Mouse (Mus musculus) heart, postnatal 25 days (tissue): ENCODE measurements around the gene Rgr. TPM values are rescaled to one million over a fixed set of nuclear protein-coding genes. Genes with fewer than 3 reads are reported as not detected.

Experiments used
- DNase-seq: peaks from one replicate; pipeline ENCODE4 v3.0.0; 2022; ENCODE audit warnings: low spot score
- intact Hi-C: fragments of 180-260 bp; cut with DNase I; formaldehyde crosslinking; loops from one replicate; pipeline ENCODE4 v1.15.1; 2025
- total RNA-seq, 2 experiments: library from RNA; stranded (reverse); gene quantifications; 2 replicates each; pipeline ENCODE4 v1.2.3; 2021

Rgr gene
- total RNA-seq: not detected

DNA sequence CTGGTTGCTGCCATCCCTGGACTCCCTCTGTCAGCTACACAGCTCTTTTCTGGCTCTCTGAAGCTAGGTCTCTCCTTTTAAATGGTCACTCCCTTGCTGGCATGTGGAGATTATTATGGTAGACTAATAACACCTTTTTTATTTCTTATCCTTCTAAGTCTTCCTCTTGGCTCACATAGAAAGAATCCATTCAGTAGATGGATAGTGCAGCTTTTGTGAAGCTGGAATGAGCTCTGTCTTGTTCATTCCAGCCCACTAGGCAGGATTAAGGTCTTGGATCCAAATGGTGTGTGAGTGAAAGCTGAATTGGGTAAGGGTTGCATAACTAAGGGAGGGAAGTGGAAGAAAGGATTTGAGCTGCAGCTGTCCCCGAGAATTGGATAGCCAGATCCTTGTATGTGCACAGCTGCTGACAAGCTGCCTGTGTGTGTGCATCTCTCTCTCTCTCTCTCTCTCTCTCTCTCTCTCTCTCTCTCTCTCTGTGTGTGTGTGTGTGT is at the start of gene Rgr:
Gene Rgr (minus strand): TSS at position 51 of the 497 bp plus-strand sequence.
- no peak for DNase-seq
- intact Hi-C loops: no loop called here

DNA sequence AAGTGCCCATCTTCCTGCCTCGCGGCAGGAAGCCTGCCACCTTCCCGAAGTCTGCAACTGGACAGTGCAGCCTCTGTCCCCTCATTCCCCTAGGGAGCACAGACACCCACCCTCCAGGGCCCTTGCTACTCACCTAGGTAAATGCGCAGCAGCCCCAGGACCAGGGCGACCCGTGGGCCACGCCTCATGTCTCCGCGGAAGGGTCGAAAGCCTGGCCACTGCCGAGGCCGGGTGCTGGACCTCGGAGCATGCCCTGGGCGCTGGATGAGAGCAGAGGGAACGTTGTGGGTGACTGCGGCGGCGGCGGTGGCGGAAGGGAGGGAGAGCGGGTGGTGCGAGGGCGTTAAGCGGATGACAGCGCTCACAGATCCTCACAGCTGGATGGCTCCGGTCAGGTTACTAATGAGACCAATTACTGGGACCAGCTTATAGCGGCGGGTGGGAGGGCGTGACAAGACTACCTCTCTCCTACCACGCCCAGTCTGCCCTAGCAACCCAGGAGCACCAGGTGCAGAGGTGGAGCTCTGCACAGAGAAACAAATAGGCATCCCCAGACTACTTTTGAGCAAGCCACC is 49.3 kb upstream of the Rgr start, which contains the start of gene Cdhr1:
Gene Cdhr1 (minus strand): TSS at position 392 of the 575 bp plus-strand sequence.
- DNase-seq: no peak
- intact Hi-C loops: no loop called here

DNA sequence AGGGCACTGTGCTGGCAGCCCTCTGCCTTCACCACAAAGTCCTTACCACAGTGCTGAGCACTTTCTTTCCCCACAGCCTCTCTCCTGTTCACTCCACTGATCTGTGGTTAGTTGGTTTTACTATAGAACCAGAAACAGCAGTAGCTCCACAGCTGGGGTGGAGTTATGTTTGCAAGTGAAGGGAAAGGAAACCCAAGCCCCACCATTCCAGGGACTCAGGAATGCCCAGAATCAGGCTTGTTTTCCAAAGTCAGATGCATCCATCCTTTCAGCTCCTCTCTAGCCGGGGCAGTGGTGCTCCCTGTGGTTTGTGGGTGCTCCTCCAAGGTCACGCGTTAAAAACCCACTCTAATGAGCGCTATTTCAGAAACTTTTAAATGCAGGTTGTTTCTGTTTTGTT is 46.8 kb upstream of the Rgr start:
- intact Hi-C loops: no loop called here
- no peak for DNase-seq

DNA sequence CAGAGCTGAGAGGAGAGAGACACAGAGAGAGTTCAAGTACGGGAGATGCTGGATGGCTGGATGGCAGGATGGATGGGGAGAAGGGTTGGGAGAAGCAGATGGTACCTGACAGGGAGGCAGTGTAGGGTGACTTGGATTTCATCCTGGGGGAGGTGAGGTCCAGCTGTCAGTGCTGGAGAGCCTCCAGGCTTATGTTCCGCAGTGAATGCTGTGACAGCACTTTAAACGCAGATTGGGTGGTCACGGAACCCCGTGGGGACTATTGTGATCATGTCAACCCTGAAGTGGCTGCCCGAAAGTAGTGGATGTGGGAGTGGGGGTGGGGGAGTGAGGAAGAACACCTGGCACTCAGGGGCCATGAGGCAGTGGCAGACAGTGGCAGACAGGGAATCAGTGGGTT is 45.7 kb upstream of the Rgr start:
- intact Hi-C loops: no loop called here

DNA sequence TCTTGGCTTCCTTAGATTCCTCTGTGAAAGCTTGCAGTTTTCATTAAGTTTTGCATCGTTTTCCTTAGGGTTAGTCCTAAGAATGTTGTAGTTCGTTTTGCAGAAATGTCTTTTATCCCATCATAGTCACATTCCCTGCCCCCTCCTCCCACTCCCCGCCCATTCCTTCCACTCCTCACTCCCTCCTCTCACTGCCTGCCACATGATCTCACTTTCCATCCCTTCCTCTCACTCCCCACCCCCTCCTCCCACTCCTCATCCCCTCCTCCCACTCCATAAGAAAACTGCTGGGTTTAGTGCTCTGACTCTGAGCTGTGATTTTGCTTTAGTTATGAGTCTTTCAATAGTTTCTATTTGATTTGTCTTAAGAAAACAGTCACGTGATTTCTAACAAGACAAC is 35.0 kb upstream of the Rgr start:
- no peak for DNase-seq
- intact Hi-C loops: no loop called here

More for the DNA sequence above, 45.7 kb upstream of the Rgr start:
- DNase-seq: no peak

DNA sequence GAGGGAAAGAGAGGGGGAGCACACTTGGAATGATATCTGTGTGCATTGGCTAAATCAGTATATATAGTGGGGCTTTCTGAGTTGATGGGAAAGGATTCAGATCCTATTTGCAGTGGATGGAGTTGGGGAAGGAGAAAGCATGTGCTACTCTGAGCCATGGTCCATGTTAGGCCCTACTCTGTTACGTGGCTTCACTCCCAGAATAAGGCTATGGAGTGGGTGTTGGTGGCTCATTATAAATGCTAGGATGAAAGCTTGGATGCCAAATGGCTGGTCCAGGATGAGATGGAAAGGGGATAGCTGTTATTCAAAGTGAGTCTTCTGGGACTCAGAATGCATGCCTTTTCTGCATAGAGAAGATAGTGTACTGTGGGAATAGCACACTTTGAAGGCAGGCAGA is 32.0 kb upstream of the Rgr start:
- no peak for DNase-seq
- intact Hi-C loops: no loop called here

DNA sequence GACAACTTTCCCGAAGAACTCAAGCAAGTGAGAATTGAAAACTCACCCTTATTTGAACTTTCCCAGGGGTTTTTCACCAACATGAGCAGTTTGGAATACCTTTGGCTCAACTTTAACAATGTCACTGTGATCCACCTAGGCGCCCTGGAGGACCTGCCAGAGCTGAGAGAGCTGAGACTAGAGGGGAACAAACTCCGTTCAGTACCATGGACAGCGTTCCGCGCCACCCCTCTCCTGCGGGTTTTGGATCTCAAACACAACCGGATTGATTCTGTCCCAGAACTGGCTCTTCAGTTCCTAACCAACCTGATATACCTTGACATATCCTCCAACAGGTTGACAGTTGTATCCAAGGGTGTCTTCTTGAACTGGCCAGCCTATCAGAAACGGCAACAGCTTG is 19.8 kb upstream of the Rgr start:
- no peak for DNase-seq
- intact Hi-C loops: no loop called here

DNA sequence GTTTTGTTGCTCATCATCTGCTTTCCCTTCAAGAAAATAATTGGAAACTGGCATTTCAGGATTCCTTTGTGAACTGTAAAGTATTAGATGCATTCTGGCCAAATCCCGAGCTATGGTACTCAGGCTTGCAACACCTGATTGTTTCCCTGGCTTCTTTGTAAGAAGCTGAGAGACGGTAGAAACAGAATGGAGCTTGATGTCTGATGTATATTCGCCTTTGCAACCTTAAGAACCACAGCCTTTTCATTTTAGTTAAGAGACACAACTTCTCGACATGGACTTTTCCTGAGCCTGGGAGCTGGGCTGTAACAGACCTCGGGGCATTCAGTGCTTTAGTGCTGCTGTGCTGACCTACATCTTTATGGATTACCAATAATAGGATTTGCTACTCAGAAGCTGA is 18.9 kb upstream of the Rgr start, which contains the start of gene Lrit2:
Gene Lrit2 (plus strand): TSS at position 301 of the 400 bp plus-strand sequence.
- no peak for DNase-seq
- intact Hi-C loops: no loop called here

DNA sequence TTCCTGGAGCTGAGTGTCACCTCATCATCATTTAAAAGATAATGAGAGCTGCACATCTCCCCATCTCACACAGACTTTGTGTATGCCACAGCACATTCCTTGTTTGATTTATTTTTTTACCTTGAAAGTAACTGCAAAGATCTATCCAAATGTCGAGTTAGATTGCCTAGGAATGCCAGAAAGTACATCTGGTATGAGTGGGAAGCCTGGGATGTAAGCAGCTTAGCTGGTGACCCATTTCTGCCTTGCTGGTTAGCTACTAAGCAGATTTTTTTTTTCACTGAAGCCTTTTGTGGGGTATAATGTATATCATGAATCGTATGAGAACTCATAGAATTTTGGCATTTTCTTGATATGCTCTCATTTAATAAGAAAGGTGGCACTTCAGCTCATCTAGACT is 17.9 kb upstream of the Rgr start:
- DNase-seq: no peak
- intact Hi-C loops: no loop called here

DNA sequence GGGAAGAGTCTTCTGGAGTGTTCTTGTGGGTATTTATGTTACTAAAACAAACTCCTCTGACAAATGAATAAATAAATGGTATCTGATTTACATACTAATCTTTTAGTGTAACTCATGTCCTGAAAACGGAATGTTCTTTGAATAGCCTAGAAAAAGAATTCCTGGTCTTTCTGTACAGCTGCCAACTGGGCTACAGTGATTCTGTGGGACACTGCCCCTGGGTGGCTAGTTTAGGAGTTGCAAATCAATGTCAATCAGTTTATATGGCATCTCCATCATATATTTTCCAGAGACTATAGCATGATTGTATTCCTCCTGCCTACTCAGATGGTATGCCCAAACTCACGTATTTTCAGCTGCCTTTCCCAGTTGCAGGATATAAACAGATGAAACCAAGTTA is 16.1 kb upstream of the Rgr start:
- intact Hi-C loops: no loop called here
- no peak for DNase-seq

DNA sequence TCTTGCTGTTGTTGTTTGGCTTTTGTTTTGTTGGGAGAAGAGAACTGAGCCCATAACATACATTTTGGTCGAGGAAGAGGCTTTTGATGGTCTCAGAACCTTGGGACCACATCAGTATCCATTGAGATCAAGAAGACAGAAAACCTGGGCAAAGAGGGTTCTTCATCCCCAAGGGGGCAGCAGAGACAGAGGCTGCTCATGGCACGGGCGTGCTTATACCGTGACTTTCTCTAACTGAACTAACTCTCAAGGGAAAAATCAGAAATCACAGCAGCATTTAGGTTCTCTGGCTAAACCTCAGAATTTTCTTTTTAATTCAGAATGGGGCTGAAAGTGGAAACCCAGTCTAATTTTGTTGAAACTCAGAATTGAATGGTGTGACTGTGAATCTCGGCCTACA is 14.3 kb downstream of the Rgr start:
- no peak for DNase-seq
- intact Hi-C loops: loop anchor here (5.0 kb wide), 1 partner anchor 82 kb away; no protein-coding TSS in a partner anchor

DNA sequence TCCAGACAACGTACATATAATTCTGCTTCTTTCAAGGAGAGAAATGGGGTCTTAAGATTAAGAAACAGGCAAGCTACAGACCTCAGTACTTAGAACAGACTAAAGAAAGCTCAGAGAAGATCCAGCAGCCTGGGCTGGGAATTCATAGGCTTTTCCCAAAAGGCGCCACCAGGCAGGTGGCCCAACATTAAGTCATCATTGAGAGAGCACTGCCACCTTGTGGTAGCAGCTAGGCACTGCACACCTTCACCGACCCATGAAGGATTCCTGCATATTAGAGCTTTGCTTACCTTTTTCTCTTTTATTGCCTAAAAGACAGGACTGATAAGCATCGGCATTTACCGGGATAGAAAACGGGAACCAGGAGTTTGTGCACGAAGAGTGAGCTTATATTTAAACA is 15.5 kb downstream of the Rgr start:
- intact Hi-C loops: loop anchor here (1.0 to 5.0 kb wide), 2 partner anchors 81 to 166 kb away; no protein-coding TSS in a partner anchor
- peak; percentile 14 for DNase-seq

DNA sequence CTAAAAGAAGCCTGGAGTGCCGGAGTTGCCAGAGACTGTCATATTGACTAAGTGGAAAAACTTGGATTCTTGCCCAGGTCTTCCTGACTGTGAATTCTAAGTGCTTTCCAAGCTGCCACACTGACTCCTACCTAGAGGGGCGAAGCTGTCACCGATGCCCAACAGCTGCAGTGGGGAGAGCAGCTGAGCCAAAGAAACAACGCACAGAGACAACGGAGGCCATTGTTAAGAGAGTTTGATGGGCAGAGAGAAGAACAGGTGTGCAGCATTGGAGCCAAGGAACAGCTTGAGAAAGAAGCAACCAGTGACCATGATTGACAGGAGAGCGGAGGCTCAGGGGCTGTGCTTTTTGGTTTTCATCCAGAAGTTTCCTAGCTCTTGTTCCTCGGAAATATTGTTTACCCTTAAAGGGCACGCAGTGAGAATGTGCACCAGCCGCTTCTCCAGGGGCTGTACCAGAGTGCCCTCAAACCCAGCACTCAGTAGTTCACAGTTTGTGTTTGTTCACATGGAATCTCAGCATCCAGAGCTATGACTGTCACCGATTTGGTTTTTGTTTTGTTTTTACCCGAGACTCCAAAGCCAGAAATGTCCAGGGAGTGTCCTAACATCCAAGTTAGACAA is 16.2 kb downstream of the Rgr start:
- no peak for DNase-seq
- intact Hi-C loops: loop anchor here (1.0 to 5.0 kb wide), 2 partner anchors 80 to 165 kb away; no protein-coding TSS in a partner anchor

DNA sequence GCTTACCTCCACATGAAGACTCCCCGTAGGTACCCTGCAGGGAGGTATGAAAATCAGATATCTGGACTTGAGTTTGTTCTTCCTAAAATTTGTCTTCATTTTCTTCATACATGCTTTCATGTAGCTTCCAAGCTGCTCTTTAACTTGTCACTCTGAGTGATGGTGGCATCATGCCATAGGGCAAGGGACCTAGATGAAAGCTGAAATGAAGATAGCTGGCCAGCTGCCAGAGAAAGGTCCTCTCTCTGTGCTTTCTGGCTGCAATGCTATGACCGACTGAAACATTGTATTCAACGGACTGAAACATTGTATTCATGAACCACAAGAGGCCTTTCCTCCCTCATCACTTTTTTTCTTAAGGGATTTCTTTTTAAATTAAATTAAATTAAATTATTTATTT is 20.2 kb downstream of the Rgr start:
- intact Hi-C loops: no loop called here
- no peak for DNase-seq

DNA sequence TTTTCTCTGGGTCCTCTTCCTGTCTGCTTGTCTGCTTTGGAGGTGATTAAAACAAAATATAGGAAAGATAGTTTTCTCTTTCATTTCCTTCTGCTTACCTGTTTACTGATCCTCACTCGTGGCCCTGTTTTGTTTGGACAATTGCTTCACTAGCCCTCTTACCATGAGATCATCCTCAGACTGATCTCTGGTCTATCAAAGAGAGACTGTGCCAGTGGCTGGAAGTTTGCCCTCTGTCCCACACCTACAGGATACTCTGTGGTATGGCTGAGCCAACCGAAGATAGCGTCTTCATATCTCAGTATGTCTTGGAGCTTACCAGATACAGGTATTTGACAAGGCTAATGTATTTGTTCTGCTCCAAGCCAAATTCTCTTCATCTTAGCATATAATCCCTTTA is 20.8 kb downstream of the Rgr start:
- intact Hi-C loops: no loop called here
- no peak for DNase-seq

DNA sequence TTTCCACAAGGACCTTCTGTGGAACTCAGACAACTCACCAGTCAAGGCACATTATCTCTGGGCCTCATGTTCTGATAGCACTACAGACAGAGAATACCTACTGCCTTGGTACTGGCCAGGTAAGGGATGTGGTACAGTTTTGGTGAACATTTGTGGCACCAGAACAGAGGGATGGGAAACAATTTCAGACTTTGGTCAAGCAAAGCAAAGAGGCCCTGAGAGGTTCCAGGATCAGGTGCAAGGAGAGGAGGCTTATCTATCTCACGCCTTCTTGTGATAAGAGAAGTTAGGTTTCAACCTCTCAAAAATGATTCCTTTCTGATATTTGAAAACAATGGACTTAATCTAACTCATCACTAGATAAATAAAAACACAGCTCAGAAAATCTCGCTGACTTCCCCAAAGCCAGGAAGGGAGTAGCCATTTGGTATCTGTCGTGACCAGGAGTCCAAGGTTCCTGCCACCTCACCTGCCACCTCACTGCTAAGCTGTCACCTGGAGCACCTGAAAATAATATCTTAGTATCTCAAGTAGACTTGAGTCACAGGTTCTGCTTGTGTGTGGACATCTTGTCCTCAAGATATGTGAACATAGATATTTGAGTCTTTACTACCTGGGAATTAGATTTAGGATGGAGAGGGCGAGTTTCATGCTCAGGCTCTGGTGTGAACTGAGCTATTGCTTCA is 21.4 kb downstream of the Rgr start:
- intact Hi-C loops: no loop called here
- DNase-seq: no peak

DNA sequence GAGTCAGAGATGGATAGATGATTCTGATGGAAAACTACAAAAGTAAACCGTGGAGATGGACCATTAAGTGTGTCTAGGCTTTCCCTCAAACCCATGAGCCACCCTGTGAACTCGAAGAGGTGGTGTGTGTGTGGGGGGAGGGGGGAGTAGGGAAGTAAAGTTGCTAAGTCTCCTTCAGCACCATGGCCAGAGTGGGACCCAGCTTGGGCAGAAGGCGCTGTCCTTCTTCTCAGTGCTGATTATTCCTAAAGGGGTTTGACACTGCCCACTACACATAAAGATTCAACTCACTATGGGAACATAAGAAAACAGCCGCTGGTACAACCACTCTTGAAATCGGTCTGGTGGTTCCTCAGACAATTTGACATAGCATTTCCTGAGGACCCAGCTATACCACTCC is 32.9 kb downstream of the Rgr start:
- no peak for DNase-seq

DNA sequence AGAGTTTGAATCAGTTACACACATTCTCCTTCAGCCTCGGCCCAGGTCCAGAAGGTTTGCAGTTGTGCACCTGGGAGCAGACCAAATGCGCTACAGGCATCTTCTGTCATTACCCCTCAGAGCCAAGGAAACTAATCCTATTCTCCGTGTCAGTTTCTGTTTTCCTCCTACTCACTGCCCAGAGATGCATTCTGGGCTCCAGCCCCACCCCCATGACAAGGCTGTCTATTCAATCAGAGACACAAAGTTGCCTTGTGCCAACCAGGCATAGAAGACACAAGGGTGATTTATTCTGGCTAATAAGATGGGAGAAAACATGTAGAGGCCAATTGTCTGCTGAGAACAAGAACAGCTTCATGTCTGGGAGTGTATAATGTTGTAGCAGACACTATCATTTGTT is 35.1 kb downstream of the Rgr start:
- intact Hi-C loops: no loop called here
- DNase-seq: no peak

More for the DNA sequence above, 32.9 kb downstream of the Rgr start:
- intact Hi-C loops: no loop called here

DNA sequence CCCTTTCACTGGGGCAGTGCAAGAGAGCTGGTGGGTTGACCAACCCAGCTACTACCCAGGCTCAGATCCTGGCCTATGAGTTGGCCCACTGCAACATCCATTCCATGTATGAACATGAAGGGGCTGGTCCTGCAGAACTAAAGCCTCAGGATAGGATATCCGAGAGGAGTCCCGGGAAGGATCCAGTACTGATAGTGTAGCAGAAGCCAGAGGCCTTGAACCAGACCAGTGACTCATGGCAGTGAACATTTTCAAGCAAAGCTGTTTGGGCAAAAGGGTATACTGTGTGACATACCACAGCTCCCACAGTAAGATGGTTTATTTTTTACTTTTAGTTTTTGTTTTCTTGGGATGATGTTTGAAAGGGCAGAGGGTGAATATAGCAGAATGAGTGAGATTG is 39.1 kb downstream of the Rgr start:
- no peak for DNase-seq
- intact Hi-C loops: no loop called here

DNA sequence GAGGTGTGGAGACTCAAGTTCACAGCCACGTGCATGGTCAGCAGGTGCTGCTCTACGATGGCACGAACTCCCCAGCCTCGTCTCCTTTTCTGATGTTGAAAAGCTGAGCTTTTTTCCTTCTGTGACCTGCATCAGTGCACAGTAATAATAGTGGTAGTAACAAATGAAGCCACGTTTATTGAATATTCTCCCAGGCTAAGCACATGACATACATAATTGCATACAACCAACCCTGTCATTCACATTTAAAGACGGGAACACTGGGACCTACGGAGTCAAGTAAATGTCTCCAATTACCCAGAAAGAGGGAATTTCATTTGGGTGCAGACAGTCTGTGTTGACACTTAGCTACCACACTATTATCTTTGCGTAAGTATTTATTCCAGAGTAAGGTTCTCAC is 42.3 kb downstream of the Rgr start:
- DNase-seq: no peak
- intact Hi-C loops: no loop called here

DNA sequence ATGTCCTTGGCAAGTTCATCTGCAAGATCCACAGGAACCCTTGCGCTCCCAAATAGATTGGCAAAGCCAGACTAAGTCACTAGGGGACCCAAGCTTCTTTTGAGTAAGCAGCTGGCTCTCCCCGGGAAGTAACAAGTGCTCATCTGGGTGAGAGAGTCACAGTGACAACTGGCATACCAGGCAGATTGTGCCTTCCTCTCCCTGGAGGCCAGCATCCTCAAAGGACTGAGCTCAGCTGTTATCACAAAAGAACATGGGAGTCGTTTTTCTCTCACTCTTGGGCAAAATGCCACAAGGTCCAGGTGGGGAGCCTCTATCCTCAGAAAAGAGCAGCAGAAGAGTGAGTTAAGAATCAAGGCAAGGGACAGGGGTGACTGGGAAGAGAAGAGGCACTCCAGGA is 42.9 kb downstream of the Rgr start:
- intact Hi-C loops: no loop called here
- no peak for DNase-seq
